Mouse (Mus musculus): ENCODE measurements around the gene Krt39. TPM values are rescaled to one million over a fixed set of nuclear protein-coding genes. Genes with fewer than 3 reads are reported as not detected.

Gene Krt39
- polyA plus RNA-seq (2015; fragmentation: Nextera tagmentation; extraction: Ambion mirVana) = not detected in 2 replicates

DNA sequence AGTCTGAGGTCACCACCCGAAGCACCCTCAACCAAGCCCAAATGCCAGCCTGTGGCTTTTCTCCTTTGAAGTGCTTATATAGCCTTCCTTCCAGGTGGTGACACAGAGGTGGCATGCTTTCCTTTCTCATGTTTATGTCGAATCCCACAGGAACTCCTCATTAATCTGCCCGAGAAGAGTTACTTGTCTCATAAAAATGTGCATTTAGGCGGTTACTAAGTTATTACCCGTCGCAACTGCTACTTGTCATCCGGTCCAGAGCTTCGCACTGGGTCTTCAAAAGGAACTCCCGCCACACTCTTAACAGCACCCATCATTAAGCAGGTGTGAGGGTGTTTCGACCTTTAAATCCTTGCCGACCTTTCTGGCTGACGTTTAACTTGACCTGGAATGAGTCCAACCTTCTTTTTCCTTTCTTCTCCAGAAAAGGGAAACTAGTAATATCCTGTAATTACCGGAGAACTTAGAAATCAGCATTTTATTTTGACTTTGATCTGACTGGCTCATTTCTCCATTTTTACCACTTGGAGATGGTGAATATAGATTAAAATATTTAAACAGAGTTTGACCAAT lies at the start of gene Krt39:
TSS of gene Krt39 (minus strand) at position 51 of the 573 bp plus-strand sequence.
- H3K36me3 ChIP-seq (ENCODE audit: poor library complexity, severe bottlenecking) = no peaks in the 10 kb centered on the region
- no peaks in the 10 kb centered on the region for H3K27me3 ChIP-seq
- H3K27ac ChIP-seq = no peak within 1 kb of the TSS
- no peak for ATAC-seq
- 91% methylated on average over 13 of the region's 13 CpGs for WGBS
- no peak within 1 kb of the TSS for H3K9ac ChIP-seq
- H3K9me3 ChIP-seq (replicated peaks) = no peaks in the 10 kb centered on the region
- no peaks in the 10 kb centered on the region for H3K4me1 ChIP-seq
- H3K4me2 ChIP-seq = no peak within 1 kb of the TSS
- no peak within 1 kb of the TSS for H3K4me3 ChIP-seq

DNA sequence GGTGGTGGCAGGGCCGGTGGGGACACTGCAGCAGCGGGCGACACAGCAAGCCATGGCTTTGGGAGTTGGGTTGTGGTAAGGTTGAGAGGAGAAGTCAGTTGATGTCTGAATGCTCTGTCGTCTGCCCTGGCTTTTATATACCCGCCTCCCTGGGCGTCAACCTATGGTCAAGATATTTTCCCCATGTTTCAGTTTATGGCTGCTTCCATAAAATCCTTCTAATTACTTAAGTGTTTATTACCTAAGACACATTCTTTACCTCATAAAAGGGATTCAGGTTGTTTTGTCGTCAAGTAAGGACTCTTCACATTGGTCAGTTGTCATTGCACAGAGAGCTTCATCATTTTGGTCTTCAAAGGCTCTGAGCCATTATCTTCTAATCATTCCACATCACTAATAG lies 45.4 kb upstream of the Krt39 start, which contains the start of gene Krtap3-1:
TSS of gene Krtap3-1 (minus strand) at position 101 of the 400 bp plus-strand sequence.
- ATAC-seq = no peak
- WGBS = 94% methylated on average over 7 of the region's 7 CpGs
- Histone ChIP-seq H3K36me3 (ENCODE audit: poor library complexity, severe bottlenecking) (no peaks in the 10 kb centered on the region), H3K27ac (no peak within 1 kb of the TSS), H3K9me3 (replicated peaks) (no peaks in the 10 kb centered on the region), H3K9ac (no peak within 1 kb of the TSS), H3K4me2 (no peak within 1 kb of the TSS), H3K4me3 (no peak within 1 kb of the TSS), H3K4me1 (no peaks in the 10 kb centered on the region), H3K27me3 (no peaks in the 10 kb centered on the region)

GRCm38 (mm10) chr11:99562580-99562979 lies 41.4 kb upstream of the Krt39 start:
- no peak overlapping the region for H3K4me2 ChIP-seq
- no peak for ATAC-seq
- H3K4me1 ChIP-seq = no peaks in the 10 kb centered on the region
- no peaks in the 10 kb centered on the region for H3K9me3 ChIP-seq (replicated peaks)
- H3K9ac ChIP-seq = no peak overlapping the region
- no peak overlapping the region for H3K4me3 ChIP-seq
- WGBS = 86% methylated on average over 6 of the region's 6 CpGs
- H3K27me3 ChIP-seq = no peaks in the 10 kb centered on the region
- H3K36me3 ChIP-seq (ENCODE audit: poor library complexity, severe bottlenecking) = no peaks in the 10 kb centered on the region
- H3K27ac ChIP-seq = no peak overlapping the region

DNA sequence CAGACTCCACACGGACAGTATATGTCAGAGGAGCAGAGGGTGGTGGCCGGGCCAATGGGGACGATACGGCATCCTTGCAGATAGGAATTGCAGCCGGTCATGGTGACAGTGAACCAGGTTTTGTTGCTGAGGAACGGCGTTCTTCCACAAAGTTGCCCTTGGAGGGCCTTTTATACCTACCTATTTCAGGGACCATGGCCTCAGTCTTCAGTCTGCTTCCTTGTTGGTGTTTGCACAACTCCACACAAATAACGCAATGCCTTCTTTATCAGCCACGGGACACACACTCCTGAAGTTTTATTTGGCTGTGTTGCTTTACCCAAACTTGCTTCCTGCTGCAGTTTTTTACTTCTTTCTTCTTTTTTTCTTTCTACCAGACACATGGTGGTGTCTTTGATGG lies 38.2 kb upstream of the Krt39 start, which contains the start of gene Gm11939:
TSS of gene Gm11939 (minus strand) at position 101 of the 400 bp plus-strand sequence.
- Histone ChIP-seq H3K27ac (no peak within 1 kb of the TSS), H3K4me1 (no peaks in the 10 kb centered on the region), H3K36me3 (ENCODE audit: poor library complexity, severe bottlenecking) (no peaks in the 10 kb centered on the region), H3K4me2 (no peak within 1 kb of the TSS), H3K9me3 (replicated peaks) (no peaks in the 10 kb centered on the region), H3K27me3 (no peaks in the 10 kb centered on the region), H3K4me3 (no peak within 1 kb of the TSS), H3K9ac (no peak within 1 kb of the TSS)
- ATAC-seq = no peak
- 91% methylated on average over 9 of the region's 9 CpGs for WGBS

DNA sequence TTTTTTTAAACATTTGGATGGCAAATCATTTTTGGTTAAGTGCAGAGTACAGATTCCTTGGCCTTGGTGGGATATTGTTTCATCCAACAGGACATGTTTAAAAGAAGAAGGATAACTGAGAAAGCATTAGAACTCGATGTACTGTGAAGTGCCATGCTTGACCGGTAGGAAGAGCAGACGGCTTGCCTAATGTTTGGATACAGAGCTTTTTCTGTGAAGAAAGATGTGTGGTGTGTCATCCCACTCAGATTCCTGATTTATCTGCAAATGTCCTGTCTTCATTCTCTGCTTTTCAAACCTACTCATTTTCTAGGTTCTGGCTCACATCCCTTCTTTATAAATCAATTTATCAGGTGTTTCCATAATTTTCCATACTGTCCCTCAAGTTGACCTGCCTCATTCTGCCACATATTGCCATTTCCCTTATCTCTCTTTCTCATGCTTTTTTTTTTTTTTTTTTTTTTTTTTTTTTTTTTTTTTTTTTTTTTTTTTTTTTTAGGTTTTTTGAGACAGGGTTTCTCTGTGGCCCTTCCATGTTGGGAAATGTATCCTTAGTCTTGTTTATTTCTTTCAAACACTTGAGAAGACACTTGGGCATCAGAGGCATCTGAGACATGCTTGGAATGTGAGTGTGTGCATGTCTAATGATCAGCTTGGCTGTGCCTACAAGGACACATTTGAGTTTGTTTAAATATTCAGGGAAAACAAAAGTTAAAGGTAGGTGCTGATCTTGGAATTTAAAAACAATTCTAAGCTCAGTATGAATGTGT lies 37.0 kb upstream of the Krt39 start:
- no peak for ATAC-seq
- H3K27me3 ChIP-seq = no peaks in the 10 kb centered on the region
- H3K4me3 ChIP-seq = no peak overlapping the region
- no peak overlapping the region for H3K9ac ChIP-seq
- H3K9me3 ChIP-seq (replicated peaks) = no peaks in the 10 kb centered on the region
- no peak overlapping the region for H3K4me2 ChIP-seq
- H3K36me3 ChIP-seq (ENCODE audit: poor library complexity, severe bottlenecking) = no peaks in the 10 kb centered on the region
- 87% methylated on average over 3 of the region's 3 CpGs for WGBS
- H3K4me1 ChIP-seq = no peaks in the 10 kb centered on the region
- H3K27ac ChIP-seq = no peak overlapping the region

- no peak within 1 kb of the TSS for H3K4me3 ChIP-seq
- no peak within 1 kb of the TSS for H3K27ac ChIP-seq
- H3K4me1 ChIP-seq = no peaks in the 10 kb centered on the region
- 93% methylated on average over 2 of the region's 2 CpGs for WGBS
- ATAC-seq = no peak
- no peaks in the 10 kb centered on the region for H3K9me3 ChIP-seq (replicated peaks)
- 0 out of 2 replicates have a peak, but pooled peaks cover 7% of the 10 kb centered on the region for H3K27me3 ChIP-seq
- no peak within 1 kb of the TSS for H3K9ac ChIP-seq
- no peaks in the 10 kb centered on the region for H3K36me3 ChIP-seq (ENCODE audit: poor library complexity, severe bottlenecking)
- no peak within 1 kb of the TSS for H3K4me2 ChIP-seq
These were observed 35.6 kb upstream of the Krt39 start, which contains the start of gene Krtap3-2 for GRCm38 (mm10) chr11:99556753-99557152. TSS of gene Krtap3-2 (minus strand) at chr11:99556853.

DNA sequence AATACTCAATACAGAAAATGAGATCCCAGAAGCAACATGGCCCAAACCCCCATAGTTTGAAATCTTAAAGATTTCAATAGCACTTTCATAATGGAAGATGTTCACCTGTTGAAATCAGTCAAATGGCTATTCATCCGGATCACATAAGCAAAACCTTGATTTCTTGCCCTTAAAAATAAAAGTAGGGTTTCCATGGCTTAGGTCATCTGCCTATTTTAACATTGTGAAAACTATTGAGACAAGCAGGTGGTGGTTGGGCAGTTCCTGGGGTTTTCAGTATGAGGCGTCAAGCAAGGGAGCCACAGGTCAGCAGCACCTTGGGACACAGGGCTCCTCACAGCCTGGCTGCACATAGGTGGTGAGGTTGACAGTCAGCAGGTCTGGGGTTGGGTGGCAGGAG lies 35.1 kb upstream of the Krt39 start:
- no peaks in the 10 kb centered on the region for H3K9me3 ChIP-seq (replicated peaks)
- H3K27ac ChIP-seq = no peak overlapping the region
- ATAC-seq = no peak
- 89% methylated on average over 2 of the region's 2 CpGs for WGBS
- H3K36me3 ChIP-seq (ENCODE audit: poor library complexity, severe bottlenecking) = no peaks in the 10 kb centered on the region
- no peaks in the 10 kb centered on the region for H3K4me1 ChIP-seq
- H3K4me3 ChIP-seq = no peak overlapping the region
- no peak overlapping the region for H3K4me2 ChIP-seq
- 0 out of 2 replicates have a peak, but pooled peaks cover 7% of the 10 kb centered on the region for H3K27me3 ChIP-seq
- no peak overlapping the region for H3K9ac ChIP-seq

GRCm38 (mm10) chr11:99550765-99551164 lies 29.6 kb upstream of the Krt39 start, which contains the start of gene Krtap3-3:
TSS of gene Krtap3-3 (minus strand) at chr11:99550865.
- Histone ChIP-seq H3K27me3 (0 out of 2 replicates have a peak, but pooled peaks cover 7% of the 10 kb centered on the region), H3K27ac (no peak within 1 kb of the TSS), H3K4me3 (no peak within 1 kb of the TSS), H3K9me3 (replicated peaks) (no peaks in the 10 kb centered on the region), H3K4me1 (peaks cover 4% of the 10 kb centered on the region; the same call in 1 of the 2 replicates), H3K36me3 (ENCODE audit: poor library complexity, severe bottlenecking) (no peaks in the 10 kb centered on the region), H3K4me2 (no peak within 1 kb of the TSS), H3K9ac (no peak within 1 kb of the TSS)
- WGBS = 44% methylated on average over 4 of the region's 4 CpGs
- ATAC-seq = no peak

GRCm38 (mm10) chr11:99547892-99548291 lies 26.8 kb upstream of the Krt39 start:
- Histone ChIP-seq H3K9me3 (replicated peaks) (no peaks in the 10 kb centered on the region), H3K4me3 (no peak overlapping the region), H3K4me1 (peaks cover 4% of the 10 kb centered on the region; the same call in 1 of the 2 replicates), H3K9ac (no peak overlapping the region), H3K4me2 (no peak overlapping the region), H3K36me3 (ENCODE audit: poor library complexity, severe bottlenecking) (no peaks in the 10 kb centered on the region), H3K27me3 (0 out of 2 replicates have a peak, but pooled peaks cover 7% of the 10 kb centered on the region), H3K27ac (no peak overlapping the region)
- no peak for ATAC-seq

DNA sequence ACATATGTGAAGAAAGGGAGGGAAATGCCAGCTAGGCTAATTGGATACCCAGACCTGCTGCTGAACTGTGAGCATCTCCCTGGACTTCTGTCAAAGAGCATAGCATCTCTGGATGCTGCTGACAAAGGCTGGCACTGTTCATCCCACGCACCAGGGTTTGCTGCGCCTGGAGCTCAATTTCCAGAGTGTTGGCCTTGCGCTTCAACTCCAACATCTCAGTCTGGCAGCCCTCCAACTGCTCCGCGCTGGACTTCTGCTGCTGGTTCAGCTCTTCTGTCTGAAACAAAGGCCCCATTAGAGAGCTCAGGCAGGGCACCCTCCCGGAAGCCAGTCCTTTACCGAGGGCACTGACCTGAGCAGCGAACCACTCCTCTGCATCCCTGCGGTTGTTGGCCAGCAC lies 18.6 kb upstream of the Krt39 start:
- no peak overlapping the region for H3K9ac ChIP-seq
- H3K4me1 ChIP-seq = peaks cover 7% of the 10 kb centered on the region; the same call in 1 of the 2 replicates
- no peak overlapping the region; the same call in 1 of the 2 replicates for H3K27ac ChIP-seq
- no peaks in the 10 kb centered on the region for H3K36me3 ChIP-seq (ENCODE audit: poor library complexity, severe bottlenecking)
- WGBS = 53% methylated on average over 9 of the region's 9 CpGs
- no peak overlapping the region for H3K4me2 ChIP-seq
- no peak for ATAC-seq
- H3K4me3 ChIP-seq = no peak overlapping the region
- no peaks in the 10 kb centered on the region for H3K27me3 ChIP-seq
- no peaks in the 10 kb centered on the region for H3K9me3 ChIP-seq (replicated peaks)

- H3K27me3 ChIP-seq = no peaks in the 10 kb centered on the region
- ATAC-seq = no peak
- H3K9ac ChIP-seq = no peak overlapping the region
- no peaks in the 10 kb centered on the region for H3K36me3 ChIP-seq (ENCODE audit: poor library complexity, severe bottlenecking)
- WGBS = 90% methylated on average over 8 of the region's 8 CpGs
- no peak overlapping the region for H3K4me2 ChIP-seq
- H3K4me1 ChIP-seq = no peaks in the 10 kb centered on the region
- H3K4me3 ChIP-seq = no peak overlapping the region
- no peak overlapping the region for H3K27ac ChIP-seq
- no peaks in the 10 kb centered on the region for H3K9me3 ChIP-seq (replicated peaks)
These were observed 7.0 kb downstream of the Krt39 start for GRCm38 (mm10) chr11:99514098-99514497.

GRCm38 (mm10) chr11:99500095-99500805 lies 20.9 kb downstream of the Krt39 start:
- H3K27ac ChIP-seq = no peak overlapping the region
- WGBS = 51% methylated on average over 9 of the region's 9 CpGs
- no peak overlapping the region for H3K4me3 ChIP-seq
- no peak overlapping the region for H3K4me2 ChIP-seq
- no peaks in the 10 kb centered on the region for H3K9me3 ChIP-seq (replicated peaks)
- no peak overlapping the region for H3K9ac ChIP-seq
- H3K36me3 ChIP-seq (ENCODE audit: poor library complexity, severe bottlenecking) = no peaks in the 10 kb centered on the region
- no peak for ATAC-seq
- no peaks in the 10 kb centered on the region for H3K27me3 ChIP-seq
- peaks cover 9% of the 10 kb centered on the region; the same call in 1 of the 2 replicates for H3K4me1 ChIP-seq
